Mouse (Mus musculus) CD4-positive helper T cell, adult 2 months (primary cell): Measurements from ENCODE around the gene Sh3rf3.

Experiments
- DNase-seq: peaks from one replicate; pipeline ENCODE4 v3.0.0-alpha.2; 2012; ENCODE audit warnings: low read depth, missing footprints, low spot score

Sh3rf3 gene

DNA sequence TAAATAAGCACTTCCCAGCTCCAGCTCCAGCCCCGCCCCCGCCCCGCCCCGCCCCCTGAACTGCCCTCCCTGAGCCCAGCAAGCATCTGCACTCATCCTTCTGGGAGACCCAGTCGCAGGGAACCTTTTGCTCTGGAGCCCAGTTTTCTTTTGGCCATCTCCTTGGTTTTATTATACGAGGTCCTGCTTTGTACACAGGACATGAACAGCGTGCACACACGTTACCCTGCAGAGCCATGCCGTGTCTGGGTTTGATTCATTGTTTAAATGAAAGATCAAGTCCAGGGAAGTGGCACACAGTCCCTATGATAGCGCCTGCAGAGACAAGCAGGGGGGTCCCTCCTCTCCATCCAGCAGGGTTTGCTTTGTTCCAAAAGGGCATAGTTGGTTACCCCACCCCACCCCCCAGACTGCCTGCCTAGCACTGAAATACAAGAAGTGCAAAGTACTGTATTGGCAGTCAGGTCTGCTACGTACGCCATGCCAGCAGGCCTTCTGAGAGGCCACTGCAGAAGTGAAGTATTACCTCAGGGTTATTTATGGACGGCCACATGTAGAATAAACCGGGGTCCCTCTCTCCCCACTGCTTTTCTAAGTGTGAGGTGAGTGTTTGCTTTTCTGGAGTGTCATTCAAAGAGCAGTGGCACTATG, 41.5 kb downstream of the Sh3rf3 start:
- DNase-seq = no peak

DNA sequence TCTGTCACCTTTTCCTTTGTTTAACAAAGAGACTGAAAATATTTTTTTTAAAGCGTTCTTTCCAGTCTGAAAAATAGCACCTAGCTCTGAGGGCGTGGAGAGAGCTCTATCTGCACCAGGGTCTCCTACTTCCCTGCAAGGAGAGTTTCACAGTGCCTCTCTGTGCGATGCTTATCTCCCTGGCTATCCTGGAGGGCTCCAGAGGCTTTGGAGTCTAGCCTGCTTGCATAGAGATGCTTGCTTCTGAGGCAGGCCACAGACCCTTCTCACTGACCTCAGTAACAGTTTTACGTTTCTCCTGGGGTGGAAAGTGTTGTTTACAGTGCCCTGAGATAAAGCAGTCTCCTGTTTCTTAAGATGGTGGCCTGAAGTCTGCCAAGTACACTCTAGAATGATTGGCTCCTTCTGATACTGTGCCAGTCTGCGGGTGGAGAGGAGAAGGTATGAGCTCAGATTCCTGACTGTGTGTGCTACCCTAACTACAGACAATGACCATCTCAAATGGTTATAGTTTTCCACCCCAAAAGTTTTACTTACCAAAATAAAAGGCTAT, 42.1 kb downstream of the Sh3rf3 start:
- no peak for DNase-seq

DNA sequence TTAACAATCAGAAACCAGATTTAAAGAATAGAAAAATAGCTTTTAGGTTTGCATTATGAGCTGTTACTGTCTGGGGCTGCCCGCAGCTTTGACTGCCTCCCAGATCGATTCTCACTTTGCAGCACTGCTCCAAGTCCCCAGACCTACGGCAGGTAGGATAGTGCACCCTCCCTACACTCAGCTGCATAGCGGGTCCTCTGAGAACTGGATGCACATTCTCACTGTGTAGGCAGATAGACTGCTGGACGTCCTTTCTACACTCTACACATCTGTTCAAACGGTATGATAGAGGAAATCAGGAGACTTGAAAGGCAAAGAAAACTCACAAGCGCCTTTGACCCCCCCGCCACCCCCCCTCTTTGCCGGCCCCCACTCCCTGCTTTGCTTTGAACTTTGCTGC, 42.7 kb downstream of the Sh3rf3 start:
- DNase-seq = no peak

DNA sequence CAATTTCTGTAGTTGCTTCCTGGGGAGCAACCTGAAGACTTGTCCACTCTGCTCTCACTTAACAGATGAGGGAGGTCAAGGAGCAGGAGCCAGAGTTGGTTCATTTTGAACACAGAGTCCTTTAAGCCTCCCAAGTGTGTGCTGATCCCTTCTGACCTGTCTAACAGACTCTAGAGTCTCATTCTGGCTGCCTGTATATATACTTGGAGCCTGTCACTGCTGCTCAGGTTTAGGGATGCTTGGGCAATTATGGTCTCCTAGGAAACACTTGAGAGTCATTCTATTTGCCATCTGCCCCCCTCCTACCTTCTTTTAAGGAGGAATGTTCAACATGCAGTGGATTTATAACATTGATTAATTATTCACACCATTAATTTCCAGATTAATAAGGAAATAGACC, 43.6 kb downstream of the Sh3rf3 start:
- no peak for DNase-seq

DNA sequence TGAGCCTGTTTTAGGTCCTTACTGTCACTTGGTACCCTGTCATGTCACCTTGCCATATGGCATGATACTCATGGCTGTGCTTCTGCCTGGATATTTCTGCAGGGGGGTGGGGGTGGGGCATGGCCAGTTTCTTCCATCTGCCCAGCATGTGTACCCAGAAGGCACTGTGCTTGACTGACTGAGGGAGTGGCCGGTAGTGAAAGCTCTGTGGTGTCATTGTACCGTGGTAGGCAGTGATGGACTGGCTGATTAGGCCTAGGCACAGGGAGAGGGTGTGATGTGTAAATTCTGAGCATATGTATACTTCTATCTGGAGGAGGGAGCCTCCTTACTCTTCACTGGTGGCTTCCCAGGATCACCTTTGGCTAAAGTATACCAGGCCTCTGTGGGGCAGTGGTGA, 51.6 kb downstream of the Sh3rf3 start:
- DNase-seq = no peak

DNA sequence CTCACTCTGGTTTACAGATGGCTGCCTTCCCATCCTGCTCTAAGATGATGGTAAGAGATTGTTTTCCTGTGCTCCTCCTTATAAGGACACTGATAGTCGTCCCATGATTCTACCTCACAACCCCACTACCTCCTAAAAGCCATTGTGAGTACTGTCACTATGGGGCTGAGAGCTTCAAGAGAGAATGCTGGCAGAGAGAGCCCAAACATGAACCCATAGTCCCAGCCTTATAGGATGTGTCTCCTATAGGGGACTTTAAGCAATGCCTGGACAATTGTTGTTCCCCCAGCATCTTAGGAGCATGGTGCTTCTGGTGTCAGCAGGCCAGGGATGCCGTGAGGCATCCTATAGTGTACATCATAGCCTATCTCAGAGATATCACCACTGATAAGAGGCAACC, 54.4 kb downstream of the Sh3rf3 start:
- no peak for DNase-seq

DNA sequence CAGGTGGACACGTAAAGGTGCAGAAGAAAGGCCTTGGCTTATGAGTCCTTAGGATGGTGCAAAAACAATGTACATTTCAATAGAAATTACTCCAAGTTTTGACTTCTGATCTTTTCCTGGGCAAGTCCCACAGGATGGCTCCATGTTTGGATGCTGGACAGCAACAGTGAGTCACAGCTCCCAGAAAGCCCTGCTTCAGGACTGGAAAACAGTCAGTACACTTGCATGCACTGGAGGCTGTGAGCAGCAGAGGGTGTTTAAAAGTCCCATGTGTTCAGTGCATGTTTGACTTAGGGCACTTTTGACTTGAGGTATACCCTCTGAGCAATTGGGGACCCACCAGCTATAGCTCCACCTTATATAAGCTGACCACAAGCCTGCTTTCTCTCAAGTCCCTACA, 56.7 kb downstream of the Sh3rf3 start:
- no peak for DNase-seq

DNA sequence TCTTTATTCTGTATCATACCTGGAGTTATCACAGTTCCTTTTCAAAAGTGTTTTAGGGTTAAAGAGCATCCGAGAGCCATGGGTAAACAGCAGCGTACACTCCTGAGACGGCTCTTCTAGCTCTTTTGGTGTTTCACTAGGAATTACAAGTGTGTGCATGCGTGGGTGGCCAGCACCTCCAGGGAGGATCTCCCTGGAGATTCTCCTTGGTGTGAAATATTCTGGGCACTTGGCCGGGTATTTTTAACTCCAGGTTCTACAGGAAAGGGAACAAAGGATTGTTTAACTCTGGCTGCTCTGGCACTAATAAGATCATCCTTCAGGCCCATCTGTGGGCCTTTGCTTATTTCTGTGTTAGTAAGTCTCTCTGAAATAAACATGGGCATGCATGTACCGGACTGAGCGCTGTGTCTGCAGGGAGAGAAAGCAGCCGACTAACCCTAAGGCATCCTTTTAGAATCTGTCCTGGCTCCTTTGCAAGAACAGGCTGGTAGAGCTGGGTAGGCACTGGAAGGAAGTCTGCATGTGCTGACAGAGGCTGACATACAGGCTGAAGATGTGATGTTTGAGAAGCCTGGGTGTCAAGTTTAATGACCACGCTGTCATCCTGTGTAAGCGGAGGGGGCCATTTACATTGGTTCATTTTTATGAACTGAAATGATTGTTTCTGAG, 58.1 kb downstream of the Sh3rf3 start:
- no peak for DNase-seq

DNA sequence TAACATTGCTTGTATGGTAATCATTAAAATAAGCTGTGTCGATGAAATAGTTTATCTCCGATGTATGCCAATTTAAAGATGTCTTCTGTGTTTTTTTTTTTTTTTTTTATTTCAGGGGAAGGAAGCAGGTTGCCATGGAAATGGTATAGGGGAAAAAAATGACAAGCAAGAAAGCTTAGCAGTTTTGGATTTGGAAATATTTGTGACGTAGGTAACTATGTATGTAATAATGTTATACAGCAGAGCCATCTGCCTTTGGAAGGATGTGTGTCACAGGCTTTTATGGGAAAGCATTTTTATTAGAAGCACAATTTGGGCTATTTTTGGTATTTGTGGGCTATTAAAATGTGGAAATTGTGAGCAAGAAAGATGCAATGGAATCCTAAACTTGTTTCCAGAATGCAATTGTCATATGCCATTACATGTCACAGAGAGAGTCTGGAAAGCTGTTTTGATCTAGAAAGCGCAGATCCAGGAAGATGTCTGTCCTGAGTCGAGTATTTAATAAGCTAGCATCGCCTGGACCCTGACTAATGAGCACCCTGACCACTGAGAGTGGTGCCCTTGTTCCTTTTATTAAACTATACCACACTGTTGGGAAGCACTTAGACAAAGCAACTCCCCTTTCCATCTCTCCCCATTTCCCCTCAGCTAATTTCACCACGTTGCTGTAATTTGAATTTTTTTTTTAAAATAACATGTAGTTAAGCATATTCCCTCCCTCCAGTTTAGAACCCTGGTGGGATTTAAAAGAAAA, 58.8 kb downstream of the Sh3rf3 start:
- no peak for DNase-seq

DNA sequence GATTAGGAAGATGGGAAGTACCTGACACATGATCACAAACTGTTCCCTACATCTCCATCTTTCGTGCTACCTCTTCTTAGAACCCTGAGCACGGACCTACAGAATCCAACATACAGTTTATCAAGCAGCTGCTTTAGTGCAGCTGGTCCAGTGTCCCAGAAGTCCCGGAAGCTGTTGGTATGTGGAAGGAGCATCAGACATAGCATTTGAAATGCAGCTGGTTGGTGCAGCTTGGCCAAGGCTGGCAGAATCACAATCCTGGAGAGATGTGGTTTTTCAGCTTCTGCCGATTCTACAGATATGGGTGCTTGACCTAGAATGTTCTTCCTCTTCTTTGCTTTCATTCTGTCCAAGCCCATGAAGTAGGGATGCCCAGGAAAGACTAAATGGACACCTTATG, 64.7 kb downstream of the Sh3rf3 start:
- DNase-seq = no peak

DNA sequence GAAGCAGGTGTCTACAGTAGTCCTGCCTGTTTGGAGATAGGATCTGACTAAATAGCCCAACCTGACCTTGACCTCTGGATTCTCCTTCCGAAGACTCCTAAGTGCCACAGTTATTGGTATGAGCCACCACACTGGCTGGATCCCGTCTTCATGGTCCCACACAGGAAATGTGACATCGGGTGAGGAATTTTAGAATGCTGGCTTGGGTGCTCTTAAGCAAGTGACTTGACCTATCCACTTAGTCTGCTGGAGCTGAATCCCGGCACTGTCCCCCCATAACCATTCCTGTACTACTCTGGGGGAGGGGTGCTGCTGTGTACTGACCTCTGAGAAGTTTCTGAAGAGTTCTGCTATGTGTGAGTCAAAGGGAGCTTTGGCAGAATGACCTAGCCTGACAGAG, 65.5 kb downstream of the Sh3rf3 start:
- no peak for DNase-seq

DNA sequence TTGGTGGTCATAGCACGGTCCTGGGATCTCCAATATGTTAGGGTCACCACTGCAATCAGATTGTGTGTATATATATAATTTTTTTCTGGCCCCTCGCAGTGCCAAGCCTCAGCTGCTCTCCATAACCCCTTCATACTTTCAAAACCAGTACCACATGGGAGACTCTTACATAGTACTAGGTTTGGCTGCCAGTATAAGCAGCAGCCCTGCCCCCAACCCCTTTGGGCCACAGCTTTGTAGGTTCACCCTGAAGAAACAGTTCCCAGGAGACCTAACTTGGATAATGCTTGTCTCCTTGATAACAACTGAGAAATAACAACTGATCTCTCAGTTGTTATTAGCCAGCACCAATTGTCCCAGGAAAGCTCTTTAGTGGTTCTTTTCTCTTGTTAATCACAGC, 69.6 kb downstream of the Sh3rf3 start:
- no peak for DNase-seq

DNA sequence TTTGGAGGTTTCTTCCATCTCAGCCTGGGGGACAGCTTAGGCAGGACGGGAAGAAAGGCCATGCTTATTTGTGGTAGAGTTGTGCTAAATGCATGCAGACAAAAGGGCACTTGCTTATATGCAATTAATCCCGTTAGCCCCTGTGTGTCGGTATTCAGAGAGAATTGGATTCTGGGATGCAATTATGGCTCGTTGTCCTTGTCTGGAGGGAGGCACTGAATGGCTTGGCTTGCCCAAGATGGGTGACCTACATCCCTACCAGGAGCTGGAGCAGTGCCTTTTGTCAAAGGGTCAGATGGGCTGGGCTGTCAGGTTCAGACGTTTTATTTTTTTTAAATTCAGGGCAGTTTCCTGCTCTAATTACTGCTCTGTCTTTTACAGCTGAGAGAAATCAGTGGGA, 72.2 kb downstream of the Sh3rf3 start:
- DNase-seq = no peak

DNA sequence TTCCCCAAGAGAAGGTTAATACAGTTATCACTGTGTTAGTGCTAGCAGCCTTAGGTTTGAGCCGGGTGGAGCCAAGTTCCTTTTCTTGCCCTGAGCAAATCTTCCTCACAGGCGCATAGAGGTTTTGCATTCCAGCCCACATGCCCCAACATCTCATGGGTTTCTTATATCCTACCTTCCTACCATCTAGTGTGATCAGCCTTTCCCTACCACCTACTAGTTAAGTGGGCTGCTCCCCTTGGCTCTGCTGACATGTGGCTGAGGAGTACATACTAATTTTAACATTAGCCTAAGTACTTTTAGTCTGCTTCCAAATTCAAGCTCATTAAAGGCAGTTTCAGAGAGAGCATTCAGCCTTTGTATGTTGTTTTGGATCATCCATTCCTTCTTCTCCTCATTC, 72.7 kb downstream of the Sh3rf3 start:
- no peak for DNase-seq

DNA sequence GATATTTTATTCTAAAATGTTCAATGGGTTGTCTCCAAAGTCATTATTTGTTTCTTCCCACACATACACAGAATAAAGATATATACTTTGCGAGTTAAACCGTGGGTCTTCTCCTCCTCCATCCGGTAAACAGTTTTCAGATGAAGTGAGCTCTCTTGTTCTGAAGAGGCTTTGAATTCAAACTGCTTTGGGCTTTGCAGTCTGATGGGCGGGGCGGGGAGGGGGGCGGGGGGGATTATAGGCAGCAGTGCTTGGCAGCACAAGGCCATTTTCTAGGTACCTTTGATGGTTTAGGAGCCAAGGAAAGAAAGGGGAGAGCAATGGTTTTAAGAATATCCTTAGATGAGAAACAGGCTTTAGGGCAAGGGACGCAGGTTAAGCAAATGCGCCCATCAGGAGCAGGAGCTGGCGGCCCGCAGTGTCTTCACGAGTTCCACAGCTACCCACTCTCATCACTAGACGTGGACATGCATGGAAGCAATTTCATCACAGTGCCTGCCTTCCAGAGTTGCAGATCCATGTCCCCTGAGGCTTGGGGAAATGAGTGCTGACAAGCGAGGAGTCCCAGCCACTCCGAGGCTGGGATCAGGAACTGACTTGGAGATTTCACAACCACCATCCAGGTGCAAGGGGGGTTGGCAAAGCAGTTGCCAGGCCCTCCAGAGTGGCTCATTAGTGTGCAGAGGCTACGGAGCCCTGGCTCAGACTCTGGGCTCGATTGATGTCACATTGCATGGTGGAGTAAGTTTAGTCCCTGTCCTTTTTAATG, 77.7 kb downstream of the Sh3rf3 start:
- no peak for DNase-seq

DNA sequence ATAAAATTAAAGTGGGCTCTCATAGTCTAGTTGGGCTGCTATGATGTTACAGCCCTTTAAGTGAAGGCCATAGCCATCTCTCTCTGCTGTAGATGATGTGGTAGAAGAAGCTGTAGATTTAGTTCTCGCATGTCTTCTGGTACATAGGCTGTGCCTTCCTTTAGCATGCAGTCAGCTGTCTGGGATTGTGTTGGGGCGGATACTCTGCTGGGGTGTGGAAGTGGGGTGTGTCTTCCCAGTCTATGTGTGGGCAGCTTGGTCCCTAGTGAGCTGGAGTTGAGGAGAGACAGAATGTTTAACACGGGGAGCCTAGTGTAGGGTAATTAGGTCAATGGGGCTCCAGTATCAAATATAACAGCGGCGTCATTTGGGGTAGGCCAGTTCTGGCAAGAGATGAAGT, 82.3 kb downstream of the Sh3rf3 start:
- DNase-seq = no peak

DNA sequence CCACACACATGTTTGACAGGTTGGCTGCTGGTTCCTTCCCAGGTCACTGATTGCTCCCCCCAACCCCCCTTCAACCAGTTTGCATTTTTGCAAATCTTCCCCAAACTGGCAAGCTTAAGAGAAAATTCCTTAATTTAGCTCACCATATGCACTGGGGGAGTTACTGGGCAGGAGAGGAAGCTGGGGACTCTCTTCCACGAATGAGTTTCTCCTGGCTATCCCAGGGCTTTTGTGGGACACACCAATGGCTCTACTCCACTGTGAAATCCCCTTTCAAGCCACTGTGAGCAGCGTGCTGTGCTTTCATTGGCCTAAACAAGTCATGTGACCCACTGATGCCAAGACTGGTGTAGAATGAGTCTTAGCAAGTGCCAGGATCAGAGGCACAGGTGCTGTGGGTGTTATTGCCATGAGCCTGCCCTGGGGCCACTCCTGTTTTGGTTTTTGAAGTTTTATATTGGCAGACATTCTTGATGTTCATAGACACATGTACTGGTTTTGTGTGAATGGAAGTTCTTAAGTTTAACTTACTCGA, 83.9 kb downstream of the Sh3rf3 start:
- DNase-seq = no peak

DNA sequence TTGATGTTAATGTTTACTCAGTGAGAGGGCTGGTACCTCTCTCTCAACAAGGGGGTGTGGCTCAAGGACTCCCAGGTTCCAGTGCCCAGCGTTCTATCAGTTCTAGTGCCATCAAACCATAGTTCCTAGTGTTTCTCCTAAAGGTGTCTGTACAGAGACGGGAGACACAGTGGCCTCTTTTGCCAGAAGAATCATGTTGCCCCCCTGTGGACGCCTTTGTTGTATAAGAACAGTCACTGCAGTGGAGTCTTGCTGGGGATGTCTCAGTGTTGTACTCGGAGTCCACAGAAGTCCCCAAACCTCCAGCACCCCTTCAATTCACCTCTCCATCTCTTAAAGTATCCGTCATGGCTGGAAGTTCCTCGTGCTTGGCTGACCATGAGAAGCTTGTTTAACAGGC, 92.1 kb downstream of the Sh3rf3 start:
- DNase-seq = no peak

DNA sequence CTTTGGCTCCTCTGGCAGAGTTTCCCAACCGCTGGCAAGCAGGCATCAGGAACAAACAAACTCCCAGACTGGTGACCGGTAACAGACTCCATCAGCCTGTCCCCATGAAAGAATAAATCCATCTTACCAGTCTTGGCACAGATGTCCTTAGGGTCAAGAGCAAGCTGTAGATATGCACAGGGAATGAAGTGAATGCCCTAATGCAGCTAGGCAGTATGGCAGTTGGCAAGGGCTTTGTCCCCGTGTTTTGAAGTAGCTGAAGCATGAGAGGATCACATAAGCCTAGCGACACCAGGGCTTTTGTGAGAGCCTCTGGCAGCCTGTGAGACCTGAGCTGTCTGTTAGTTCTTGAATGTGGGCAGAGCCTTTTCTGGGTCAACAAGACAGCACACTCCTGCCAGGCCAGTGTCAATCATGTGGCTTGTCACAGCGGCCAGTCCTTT, 93.9 kb downstream of the Sh3rf3 start:
- no peak for DNase-seq

DNA sequence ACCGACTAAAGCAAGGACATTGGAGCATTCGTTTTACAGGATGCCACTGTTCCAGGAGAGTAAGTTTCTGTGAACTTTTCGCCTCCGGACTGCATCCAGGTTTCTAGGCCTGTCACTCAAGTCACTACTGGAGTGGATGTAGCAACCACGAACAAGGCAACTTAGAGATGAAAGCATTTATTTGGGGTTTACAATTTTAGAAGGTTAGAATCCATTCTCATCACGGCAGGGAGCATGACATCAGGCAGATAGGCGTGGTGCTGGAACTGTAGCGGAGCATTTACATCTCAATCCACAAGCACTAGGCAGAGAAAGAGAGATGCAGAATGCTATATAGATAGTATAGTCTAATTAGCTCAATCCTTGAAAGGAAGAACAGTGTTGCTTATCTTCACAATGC, 95.3 kb downstream of the Sh3rf3 start:
- DNase-seq = no peak
